Mouse (Mus musculus) liver, embryonic 14.5 days (tissue): ENCODE data around the gene Bcl2l10.

ENCODE experiments used
- CTCF ChIP-seq: IDR thresholded peaks from 2 replicates; pipeline ENCODE4 v1.5.1; 2016; ENCODE audit warnings: antibody characterized with exemption, low read depth, control low read depth
- EP300 ChIP-seq: IDR thresholded peaks from 2 replicates; pipeline ENCODE4 v1.6.1; 2016; ENCODE audit warnings: antibody characterized with exemption, low read depth

DNA sequence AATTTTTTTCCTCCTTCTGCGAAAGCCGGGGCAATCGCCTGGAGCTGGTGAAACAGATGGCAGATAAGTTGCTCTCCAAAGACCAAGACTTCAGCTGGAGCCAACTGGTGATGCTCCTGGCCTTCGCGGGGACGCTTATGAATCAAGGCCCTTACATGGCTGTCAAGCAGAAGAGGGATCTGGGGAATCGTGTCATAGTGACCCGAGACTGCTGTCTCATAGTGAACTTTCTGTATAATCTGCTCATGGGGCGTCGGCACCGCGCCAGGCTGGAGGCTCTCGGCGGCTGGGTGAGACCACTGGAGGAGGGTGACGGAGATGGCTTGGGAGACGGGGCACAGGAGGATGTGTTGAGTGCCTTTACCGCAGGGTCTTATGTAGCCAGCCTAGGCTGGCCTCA lies 508 bp downstream of the Bcl2l10 start:
- no peak for TF ChIP-seq CTCF
- TF ChIP-seq EP300: no peak
